Mouse (Mus musculus): ENCODE measurements around the gene Fabp7.

The Fabp7 gene

DNA sequence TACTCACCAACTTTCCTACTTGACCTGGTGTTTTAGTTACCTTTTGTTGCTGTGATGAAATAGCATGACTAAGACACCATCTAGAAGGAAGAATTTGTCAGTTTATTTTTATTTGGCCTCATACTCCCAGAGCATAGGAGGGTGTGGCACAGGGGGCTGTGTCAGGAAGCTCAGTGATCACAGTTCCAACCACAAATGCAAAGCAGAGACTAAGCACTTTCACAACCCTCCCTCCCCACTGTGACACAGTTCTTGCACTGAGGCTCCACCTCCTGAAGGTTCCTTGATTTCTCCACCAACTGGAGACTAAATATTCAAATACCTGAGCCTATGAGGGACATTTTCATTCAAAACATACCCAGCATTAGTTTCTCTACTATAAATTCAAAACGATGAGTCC lies 14.8 kb downstream of the Fabp7 start:
- peak; percentile 59 to 64 for DNase-seq (ENCODE audit: low spot score in 2 of 2)

DNA sequence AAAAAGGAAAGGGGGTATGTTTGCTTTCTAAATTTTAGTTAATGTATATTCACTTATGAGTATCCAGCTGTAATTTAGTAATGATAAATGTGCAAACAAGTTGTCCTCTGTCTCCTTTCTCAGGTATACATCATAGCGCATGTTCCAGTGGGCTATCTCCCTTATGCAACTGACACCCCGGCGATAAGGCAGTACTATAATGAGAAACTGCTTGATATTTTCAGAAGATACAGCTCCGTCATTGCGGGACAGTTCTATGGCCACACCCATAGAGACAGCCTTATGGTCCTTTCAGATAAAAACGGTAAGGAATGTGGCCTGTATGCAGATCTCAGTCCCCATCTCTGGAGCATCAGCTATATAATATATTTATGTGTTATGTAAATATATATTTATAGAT lies 23.1 kb downstream of the Fabp7 start:
- peak in 1 of 2 experiments; percentile 20 for DNase-seq (ENCODE audit: low spot score in 2 of 2)

DNA sequence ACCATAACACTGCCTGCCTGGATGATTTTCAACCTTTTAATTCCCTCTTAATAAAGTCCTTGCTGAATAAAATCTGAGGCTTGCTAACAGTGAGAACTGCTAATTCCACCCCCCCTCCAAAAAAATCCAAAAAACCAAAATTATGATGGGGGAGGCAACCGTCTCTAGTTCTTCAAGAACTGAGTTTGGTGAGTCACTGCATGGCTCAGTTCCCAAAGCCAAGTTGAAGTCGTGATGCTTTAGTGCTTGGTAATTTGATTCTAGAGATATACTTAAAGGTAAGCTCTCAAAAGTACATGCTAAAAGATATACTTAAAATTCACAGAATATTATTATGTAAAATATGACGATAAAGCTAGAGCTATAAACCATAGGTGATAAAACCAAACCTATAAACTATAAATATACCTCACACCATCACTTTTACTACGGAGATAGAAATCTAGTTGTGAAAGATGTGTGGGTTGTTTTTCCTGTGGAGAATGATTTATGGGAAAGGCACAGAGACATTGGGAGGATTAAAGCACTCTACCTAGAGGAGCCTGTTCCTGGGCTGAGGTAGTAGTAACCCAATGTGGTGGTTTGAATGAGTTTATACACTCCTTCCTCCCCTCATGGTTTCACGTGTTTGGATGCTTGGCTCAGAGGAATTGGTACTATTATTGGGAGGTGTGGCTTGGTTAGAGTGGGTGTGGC lies 27.6 kb downstream of the Fabp7 start:
- DNase-seq (ENCODE audit: low spot score in 2 of 2): no peak

DNA sequence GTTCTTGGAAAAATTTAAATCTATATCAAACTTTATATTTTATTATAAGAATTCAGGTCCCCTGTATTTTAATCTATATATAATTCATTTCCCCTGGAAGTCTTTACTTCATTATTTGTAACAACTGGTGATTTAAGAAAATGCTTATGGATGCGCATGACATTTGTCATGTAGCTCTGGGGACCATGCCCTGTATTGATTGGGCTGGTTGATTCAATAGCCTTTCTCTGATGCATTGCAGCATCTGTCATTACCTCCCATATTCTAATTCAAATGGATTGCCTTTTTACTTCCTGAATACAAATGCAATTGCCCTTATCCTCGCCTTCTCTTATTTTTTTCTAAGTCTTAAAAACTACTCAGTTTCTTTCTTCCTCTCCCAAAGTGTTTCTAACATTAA lies 29.6 kb downstream of the Fabp7 start:
- DNase-seq (ENCODE audit: low spot score in 2 of 2): no peak

GRCm38 (mm10) chr10:57815869-57816268 lies 31.2 kb downstream of the Fabp7 start:
- DNase-seq (ENCODE audit: low spot score in 2 of 2): no peak

DNA sequence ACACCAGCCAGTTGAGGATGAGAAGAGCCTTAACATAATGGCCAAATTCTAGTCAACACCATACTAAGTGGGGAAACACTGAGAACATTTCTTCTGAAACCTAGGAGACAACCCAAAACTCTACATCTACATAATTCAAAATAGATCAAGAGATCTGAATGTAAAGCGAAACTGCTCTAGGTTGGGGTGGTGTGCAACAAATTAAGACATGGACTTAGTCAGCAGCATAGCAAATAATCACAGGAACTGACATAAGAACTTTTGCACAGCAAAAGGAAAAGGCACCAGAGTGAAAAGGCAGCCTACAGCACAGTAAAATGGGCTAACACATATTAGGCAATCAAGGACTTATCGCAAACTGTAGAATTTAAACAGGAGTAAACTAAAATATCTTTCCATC lies 34.5 kb downstream of the Fabp7 start:
- no peak for DNase-seq (ENCODE audit: low spot score in 2 of 2)

GRCm38 (mm10) chr10:57822473-57822872 lies 37.8 kb downstream of the Fabp7 start:
- no peak for DNase-seq (ENCODE audit: low spot score in 2 of 2)

DNA sequence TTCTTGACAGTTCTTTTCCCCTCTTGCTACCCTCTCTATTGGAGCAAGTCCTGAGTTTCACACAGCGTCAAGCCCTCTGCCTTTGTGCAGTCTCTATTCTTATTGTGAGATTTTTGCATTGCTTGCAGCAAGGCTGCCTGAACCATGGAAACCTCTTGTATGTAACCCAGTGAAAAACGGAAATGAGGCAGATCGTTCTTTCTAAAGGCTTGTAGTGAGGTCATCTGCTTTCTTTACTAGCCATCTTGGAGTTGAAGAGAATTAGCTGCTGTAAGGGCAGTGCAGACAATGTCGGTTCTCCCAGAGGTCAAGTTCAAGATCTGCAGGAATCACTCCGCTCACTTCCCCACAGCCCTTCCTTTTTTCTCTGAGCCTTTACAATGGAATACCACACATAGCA lies 44.0 kb downstream of the Fabp7 start:
- no peak for DNase-seq (ENCODE audit: low spot score in 2 of 2)

DNA sequence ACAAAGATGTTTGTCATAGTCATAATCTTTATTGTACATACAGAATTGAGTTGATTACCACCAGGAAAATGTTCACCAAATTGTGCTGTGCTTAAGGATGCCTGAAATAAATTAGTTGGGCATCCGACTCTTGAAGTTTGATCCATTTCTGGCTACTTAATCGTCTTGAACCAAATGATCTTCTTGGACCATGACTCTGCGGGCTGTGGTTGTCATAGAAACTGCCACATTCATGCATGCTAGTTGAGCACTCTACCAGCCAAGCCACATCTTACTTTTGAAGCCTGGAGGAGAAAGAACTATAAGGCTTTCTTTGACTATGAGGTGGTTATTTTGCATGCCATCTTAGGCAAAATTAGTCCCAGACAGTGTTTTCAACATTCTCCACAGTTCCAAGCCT lies 44.9 kb downstream of the Fabp7 start:
- DNase-seq (ENCODE audit: low spot score in 2 of 2): no peak

- DNase-seq (ENCODE audit: low spot score in 2 of 2): no peak
These were observed 50.4 kb downstream of the Fabp7 start for GRCm38 (mm10) chr10:57835094-57835493.

GRCm38 (mm10) chr10:57835982-57836381 lies 51.3 kb downstream of the Fabp7 start:
- no peak for DNase-seq (ENCODE audit: low spot score in 2 of 2)

Data from spleen, postnatal 36 days (tissue).